Mouse (Mus musculus) neural tube, embryonic 12.5 days (tissue): ENCODE results near the gene Foxi3. TPM values are rescaled to one million over a fixed set of nuclear protein-coding genes. Genes with fewer than 3 reads are reported as not detected.

Source experiments
- ATAC-seq: fragments of 200-750 bp; cut with Nextera tagmentation; 2 replicates; pipeline ENCODE4 v1.8.0; 2017; ENCODE audit warnings: low read depth, mild to moderate bottlenecking, moderate TSS enrichment, moderate library complexity; ENCODE audit not compliant: low FRiP score
- H3K27ac ChIP-seq: fragments of 300-500 bp; sonication (generic); 2 replicates; pipeline ENCODE4 v1.5.1; 2016
- H3K27me3 ChIP-seq: fragments of 300-500 bp; sonication (generic); replicated peaks from 2 replicates; pipeline ENCODE4 v1.6.1; 2016; ENCODE audit warnings: mild to moderate bottlenecking
- H3K36me3 ChIP-seq: fragments of 300-500 bp; sonication (generic); 2 replicates; pipeline ENCODE4 v1.6.1; 2016; ENCODE audit warnings: mild to moderate bottlenecking
- H3K4me1 ChIP-seq: fragments of 300-500 bp; sonication (generic); 2 replicates; pipeline ENCODE4 v1.6.1; 2016
- H3K4me2 ChIP-seq: fragments of 300-500 bp; sonication (generic); replicated peaks from 2 replicates; pipeline ENCODE4 v1.6.1; 2016; ENCODE audit warnings: mild to moderate bottlenecking
- H3K4me3 ChIP-seq: fragments of 300-500 bp; sonication (generic); 2 replicates; pipeline ENCODE4 v1.5.1; 2016
- H3K9ac ChIP-seq: fragments of 300-500 bp; sonication (generic); 2 replicates; pipeline ENCODE4 v1.6.1; 2016; ENCODE audit warnings: mild to moderate bottlenecking
- H3K9me3 ChIP-seq: fragments of 300-500 bp; sonication (generic); 2 replicates; pipeline ENCODE4 v1.6.1; 2016; ENCODE audit warnings: mild to moderate bottlenecking
- WGBS: fragments of 180-500 bp; shearing (Covaris S2); methylation state at CpG from one replicate; pipeline ENCODE4 v1.1.7; 2016; 5-methylcytosine and 5-hydroxymethylcytosine counted together
- polyA plus RNA-seq: library from polyadenylated mRNA; unstranded; fragments of >200 nt; fragmentation: Nextera tagmentation; extraction: Ambion mirVana; gene quantifications from 2 replicates; pipeline ENCODE4 v1.2.1, GENCODE M21; 2016

The Foxi3 gene
- polyA plus RNA-seq, 1 experiment from 2014 or later = not detected

- Histone ChIP-seq H3K4me2 (no peak overlapping the region), H3K4me1 (no peaks in the 10 kb centered on the region), H3K27me3 (no peaks in the 10 kb centered on the region), H3K9me3 (no peaks in the 10 kb centered on the region), H3K9ac (no peak overlapping the region), H3K36me3 (no peaks in the 10 kb centered on the region), H3K4me3 (no peak overlapping the region), H3K27ac (no peak overlapping the region)
- 97% methylated on average over 2 of the region's 2 CpGs for WGBS
- no peak for ATAC-seq
Measured at GRCm38 (mm10) chr6:71002656-71003055, 46.3 kb downstream of the Foxi3 start.

- no peaks in the 10 kb centered on the region for H3K36me3 ChIP-seq
- H3K4me1 ChIP-seq = no peaks in the 10 kb centered on the region
- no peak overlapping the region for H3K4me2 ChIP-seq
- no peak overlapping the region for H3K4me3 ChIP-seq
- ATAC-seq = no peak
- no peaks in the 10 kb centered on the region for H3K27me3 ChIP-seq
- WGBS = 86% methylated on average over 2 of the region's 2 CpGs
- H3K9me3 ChIP-seq = no peaks in the 10 kb centered on the region
- H3K9ac ChIP-seq = no peak overlapping the region
- no peak overlapping the region for H3K27ac ChIP-seq
Measured at GRCm38 (mm10) chr6:71004161-71004560, 47.8 kb downstream of the Foxi3 start.

Other genes with a start within 250 kb of the Foxi3 start
- gene Rpia, start 164.3 kb upstream of the Foxi3 start, polyA plus RNA-seq = 2.9 and 3.6 TPM in 2 replicates
- 17.2 and 17.7 TPM in 2 replicates for gene Eif2ak3, start 112.0 kb upstream of the Foxi3 start, polyA plus RNA-seq
- gene Tex37, start 37.6 kb upstream of the Foxi3 start, polyA plus RNA-seq = not detected in 2 replicates
- gene Thnsl2, start 187.9 kb downstream of the Foxi3 start, polyA plus RNA-seq = 4.6 and 5.4 TPM in 2 replicates
- not detected in 2 replicates for gene Fabp1, start 243.3 kb downstream of the Foxi3 start, polyA plus RNA-seq